In genomic region chr11:48779450-48779849, GRCm38 (mm10) we compare ENCODE assay signal across 9 mouse cellular contexts. TPM values are rescaled to one million over a fixed set of nuclear protein-coding genes. Genes with fewer than 3 reads are reported as not detected.
A peak's percentile ranks its signal among the peaks of the same experiment; 100 is the strongest.
DNase-seq lines count a peak whose midpoint lies in the region; ATAC-seq and TF ChIP-seq lines count a peak whose summit lies in the region.
"Had no signal": no experiment of that assay in that cellular context is flagged by ENCODE, and none has a peak within 500 bp of the region (broad histone marks: within the 10 kb centered on the region; RNA-seq: fewer than 3 reads in every experiment).

No protein-coding gene starts in this region.

- peak; percentile 56 for DNase-seq in kidney, postnatal 0 days (ENCODE audit: low spot score)
- DNase-seq in lung, postnatal 25 days (ENCODE audit: low spot score), result peak; percentile 58
- no peak for DNase-seq in gastrocnemius, postnatal 25 days
- no peak for DNase-seq in layer of hippocampus, postnatal 10 days (ENCODE audit: low spot score in 2 of 2)

- H3K9me3 ChIP-seq in kidney, postnatal 0 days (replicated peaks; ENCODE audit: low read length), result no peaks in the 10 kb centered on the region
- no peaks in the 10 kb centered on the region for H3K9me3 ChIP-seq in kidney, embryonic 16.5 days (ENCODE audit: low read length)
- H3K9me3 ChIP-seq in E14TG2a.4 (ENCODE audit: low read length), result no peaks in the 10 kb centered on the region
- H3K9me3 ChIP-seq in intestine, embryonic 16.5 days (ENCODE audit: control insufficient read depth, low read length), result no peaks in the 10 kb centered on the region
- H3K9me3 ChIP-seq: stomach, embryonic 15.5 days had no signal

- peak; percentile 63 for TF ChIP-seq CTCF in kidney, postnatal 0 days (IDR thresholded peaks at IDR 0.05; ENCODE audit: low read depth)
- peak; percentile 81 for TF ChIP-seq CTCF in E14TG2a.4 (conservative IDR thresholded peaks at IDR 0.05; ENCODE audit: low read length)
- peak; percentile 48 for TF ChIP-seq CTCF in bone marrow macrophage, adult 2 months (IDR thresholded peaks at IDR 0.05; ENCODE audit: low read depth, low read length)

- no peaks in the 10 kb centered on the region for H3K36me3 ChIP-seq in kidney, postnatal 0 days (ENCODE audit: insufficient read depth, low read length)
- no peaks in the 10 kb centered on the region for H3K36me3 ChIP-seq in kidney, embryonic 16.5 days (ENCODE audit: insufficient read depth, low read length)
- no peaks in the 10 kb centered on the region for H3K36me3 ChIP-seq in E14TG2a.4 (ENCODE audit: insufficient read depth, low read length)
- no peaks in the 10 kb centered on the region for H3K36me3 ChIP-seq in intestine, embryonic 16.5 days (ENCODE audit: control insufficient read depth, insufficient read depth, low read length)
- H3K36me3 ChIP-seq: stomach, embryonic 15.5 days had no signal

- H3K9ac ChIP-seq in kidney, postnatal 0 days (ENCODE audit: low read depth, low read length), result no peak overlapping the region
- no peak overlapping the region for H3K9ac ChIP-seq in kidney, embryonic 16.5 days (replicated peaks; ENCODE audit: low read length)
- H3K9ac ChIP-seq in intestine, embryonic 16.5 days (ENCODE audit: low read depth, low read length), result no peak overlapping the region
- H3K9ac ChIP-seq: stomach, embryonic 15.5 days had no signal

- H3K4me1 ChIP-seq in kidney, postnatal 0 days (replicated peaks; ENCODE audit: insufficient read depth, low read length), result no peaks in the 10 kb centered on the region
- peaks cover 2% of the 10 kb centered on the region; the same call in 1 of the 2 replicates for H3K4me1 ChIP-seq in kidney, embryonic 16.5 days (ENCODE audit: insufficient read depth, low read length)
- H3K4me1 ChIP-seq in E14TG2a.4 (replicated peaks; ENCODE audit: low read depth, low read length), result peaks cover 42% of the 10 kb centered on the region
- no peaks in the 10 kb centered on the region for H3K4me1 ChIP-seq in bone marrow macrophage, adult 2 months (ENCODE audit: control insufficient read depth, insufficient read depth, low read length)
- H3K4me1 ChIP-seq in intestine, embryonic 16.5 days (ENCODE audit: control insufficient read depth, insufficient read depth, low read length), result no peaks in the 10 kb centered on the region; the same call in 1 of the 2 replicates

- no peak overlapping the region for H3K4me2 ChIP-seq in kidney, postnatal 0 days (ENCODE audit: low read length)
- H3K4me2 ChIP-seq in kidney, embryonic 16.5 days (replicated peaks; ENCODE audit: low read depth, low read length), result no peak overlapping the region
- no peak overlapping the region for H3K4me2 ChIP-seq in intestine, embryonic 16.5 days (ENCODE audit: low read depth, low read length)
- H3K4me2 ChIP-seq: stomach, embryonic 15.5 days had no signal

- H3K4me3 ChIP-seq in kidney, postnatal 0 days (replicated peaks; ENCODE audit: low read depth, low read length), result no peak overlapping the region
- no peak overlapping the region for H3K4me3 ChIP-seq in kidney, embryonic 16.5 days (ENCODE audit: low read length)
- peak overlapping the region; percentile 73 for H3K4me3 ChIP-seq in E14TG2a.4 (replicated peaks; ENCODE audit: low read length)
- H3K4me3 ChIP-seq in bone marrow macrophage, adult 2 months (ENCODE audit: insufficient read depth, low read length), result no peak overlapping the region
- no peak overlapping the region for H3K4me3 ChIP-seq in intestine, embryonic 16.5 days (ENCODE audit: low read length)
- H3K4me3 ChIP-seq: stomach, embryonic 15.5 days had no signal

- TF ChIP-seq POLR2A in bone marrow macrophage, adult 2 months (IDR thresholded peaks at IDR 0.05; ENCODE audit: borderline replicate concordance, low read depth, low read length), result no peak

- no peak overlapping the region for H3K27ac ChIP-seq in kidney, postnatal 0 days
- no peak overlapping the region for H3K27ac ChIP-seq in kidney, embryonic 16.5 days (ENCODE audit: low read length)
- no peak overlapping the region for H3K27ac ChIP-seq in bone marrow macrophage, adult 2 months (ENCODE audit: insufficient read depth, low read depth, low read length)
- no peak overlapping the region for H3K27ac ChIP-seq in intestine, embryonic 16.5 days (ENCODE audit: low read length)
- H3K27ac ChIP-seq: stomach, embryonic 15.5 days had no signal

- H3K27me3 ChIP-seq in kidney, postnatal 0 days (ENCODE audit: insufficient read depth, low read length), result no peaks in the 10 kb centered on the region
- no peaks in the 10 kb centered on the region for H3K27me3 ChIP-seq in kidney, embryonic 16.5 days (ENCODE audit: insufficient read depth, low read length)
- H3K27me3 ChIP-seq in E14TG2a.4 (ENCODE audit: insufficient read depth, low read length), result no peaks in the 10 kb centered on the region
- no peaks in the 10 kb centered on the region; the same call in 1 of the 2 replicates for H3K27me3 ChIP-seq in intestine, embryonic 16.5 days (replicated peaks; ENCODE audit: control insufficient read depth, insufficient read depth, low read length)
- H3K27me3 ChIP-seq: stomach, embryonic 15.5 days had no signal

- no peak for ATAC-seq in kidney, postnatal 0 days (replicated peaks; ENCODE audit: low FRiP score, low read depth)
- ATAC-seq in kidney, embryonic 16.5 days (ENCODE audit: low FRiP score, low TSS enrichment), result no peak
- ATAC-seq in intestine, embryonic 16.5 days, result no peak

- WGBS in kidney, postnatal 0 days, result 36% methylated on average over 7 of the region's 7 CpGs
- WGBS in kidney, embryonic 16.5 days, result 44% methylated on average over 7 of the region's 7 CpGs
- 42% methylated on average over 7 of the region's 7 CpGs for WGBS in intestine, embryonic 16.5 days

RNA-seq across cellular contexts. Expression of gene Rack1, which starts 20.7 kb away (rescaled TPM):
- 732 and 795 TPM in 2 replicates for polyA plus RNA-seq in kidney, postnatal 0 days (2015; fragmentation: Nextera tagmentation; extraction: Ambion mirVana)
- polyA plus RNA-seq in kidney, embryonic 16.5 days (2015; fragmentation: Nextera tagmentation; extraction: Ambion mirVana), result 712 and 779 TPM in 2 replicates
- 1,563 and 1,726 TPM in 2 replicates for polyA plus RNA-seq in bone marrow macrophage, adult 2 months (2012; ENCODE audit: insufficient read depth, insufficient read length, missing spikeins)
- 100 to 1,000 TPM; 321 to 324 TPM for total RNA-seq in gastrocnemius, postnatal 25 days (2021)
- total RNA-seq in layer of hippocampus, postnatal 10 days (2021), result 100 to 1,000 TPM; 336 to 363 TPM
- polyA plus RNA-seq in intestine, embryonic 16.5 days (2015; fragmentation: Nextera tagmentation; extraction: Ambion mirVana), result 713 and 755 TPM in 2 replicates

RNA-seq across cellular contexts. Expression of gene Trim41, which starts 37.7 kb away (rescaled TPM):
- 5.2 and 5.3 TPM in 2 replicates for polyA plus RNA-seq in kidney, postnatal 0 days (2015; fragmentation: Nextera tagmentation; extraction: Ambion mirVana)
- 7.1 and 7.2 TPM in 2 replicates for polyA plus RNA-seq in kidney, embryonic 16.5 days (2015; fragmentation: Nextera tagmentation; extraction: Ambion mirVana)
- polyA plus RNA-seq in bone marrow macrophage, adult 2 months (2012; ENCODE audit: insufficient read depth, insufficient read length, missing spikeins), result 55.5 and 64.4 TPM in 2 replicates
- 10 to 100 TPM; 15.5 to 19.3 TPM for total RNA-seq in gastrocnemius, postnatal 25 days (2021)
- 10 to 100 TPM; 44.1 to 58.1 TPM for total RNA-seq in layer of hippocampus, postnatal 10 days (2021)
- 4.1 and 5.9 TPM in 2 replicates for polyA plus RNA-seq in intestine, embryonic 16.5 days (2015; fragmentation: Nextera tagmentation; extraction: Ambion mirVana)

RNA-seq across cellular contexts. Expression of gene Trim7, which starts 46.5 kb away (rescaled TPM):
- 10.2 and 10.5 TPM in 2 replicates for polyA plus RNA-seq in kidney, postnatal 0 days (2015; fragmentation: Nextera tagmentation; extraction: Ambion mirVana)
- polyA plus RNA-seq in kidney, embryonic 16.5 days (2015; fragmentation: Nextera tagmentation; extraction: Ambion mirVana), result 4.4 and 4.8 TPM in 2 replicates
- 1.0 and 1.1 TPM in 2 replicates for polyA plus RNA-seq in bone marrow macrophage, adult 2 months (2012; ENCODE audit: insufficient read depth, insufficient read length, missing spikeins)
- 10 to 100 TPM; 57.3 to 57.9 TPM for total RNA-seq in gastrocnemius, postnatal 25 days (2021)
- 1 to 10 TPM; 4.9 to 5.6 TPM for total RNA-seq in layer of hippocampus, postnatal 10 days (2021)
- 0.78 and 1.2 TPM in 2 replicates for polyA plus RNA-seq in intestine, embryonic 16.5 days (2015; fragmentation: Nextera tagmentation; extraction: Ambion mirVana)

RNA-seq across cellular contexts. Expression of gene Gm12184, which starts 47.0 kb away (rescaled TPM):
- 4.4 and 10.3 TPM in 2 replicates for polyA plus RNA-seq in kidney, postnatal 0 days (2015; fragmentation: Nextera tagmentation; extraction: Ambion mirVana)
- 0.86 and 1.2 TPM in 2 replicates for polyA plus RNA-seq in kidney, embryonic 16.5 days (2015; fragmentation: Nextera tagmentation; extraction: Ambion mirVana)
- polyA plus RNA-seq in bone marrow macrophage, adult 2 months (2012; ENCODE audit: insufficient read depth, insufficient read length, missing spikeins), result 4.8 and 11.3 TPM in 2 replicates
- 1 to 10 TPM in 1 of 2 experiments, under 1 TPM in 1; 0.67 to 3.2 TPM for total RNA-seq in gastrocnemius, postnatal 25 days (2021)
- total RNA-seq in layer of hippocampus, postnatal 10 days (2021), result 1 to 10 TPM in 1 of 2 experiments, under 1 TPM in 1; 0.98 to 1.4 TPM
- 1.3 and 1.4 TPM in 2 replicates for polyA plus RNA-seq in intestine, embryonic 16.5 days (2015; fragmentation: Nextera tagmentation; extraction: Ambion mirVana)

Comparison
In these comparisons a context has a peak if more than half of its experiments do, and no peak if none do; other contexts are left out.
1. DNase-seq: peak in kidney, postnatal 0 days (single experiment) and lung, postnatal 25 days (single experiment); none in gastrocnemius, postnatal 25 days (single experiment) and layer of hippocampus, postnatal 10 days (0 of 2).
2. Peak in every context shown above with its lines, with median percentiles within 50 percentile points of each other: CTCF ChIP-seq.